Mouse (Mus musculus) small intestine, adult 2 months (tissue): Measurements from ENCODE around the gene Phlda3. TPM values are rescaled to one million over a fixed set of nuclear protein-coding genes. Genes with fewer than 3 reads are reported as not detected.

ENCODE experiments used
- H3K27ac ChIP-seq: fragments of 200-500 bp; 2 replicates; pipeline ENCODE4 v1.5.1; 2012; ENCODE audit warnings: low read depth, low read length, control low read depth, inconsistent platforms; ENCODE audit not compliant: insufficient read depth
- H3K27me3 ChIP-seq: fragments of 200-500 bp; 2 replicates; pipeline ENCODE4 v1.6.1; 2012; ENCODE audit warnings: mild to moderate bottlenecking, moderate library complexity, low read length, inconsistent platforms; ENCODE audit not compliant: control insufficient read depth, insufficient read depth
- H3K36me3 ChIP-seq: fragments of 200-500 bp; 2 replicates; pipeline ENCODE4 v1.6.1; 2012; ENCODE audit warnings: mild to moderate bottlenecking, low read length, control low read depth, inconsistent platforms; ENCODE audit not compliant: control insufficient read depth, insufficient read depth
- H3K4me1 ChIP-seq: fragments of 200-500 bp; 2 replicates; pipeline ENCODE4 v1.6.1; 2012; ENCODE audit warnings: low read length, inconsistent platforms, mixed read lengths; ENCODE audit not compliant: control insufficient read depth, insufficient read depth, insufficient read length
- H3K4me3 ChIP-seq: fragments of 200-500 bp; 2 replicates; pipeline ENCODE4 v1.5.1; 2012; ENCODE audit warnings: low read depth, mild to moderate bottlenecking, control low read depth, inconsistent platforms, low read length, moderate library complexity
- CTCF ChIP-seq: fragments of 200-500 bp; IDR thresholded peaks from 2 replicates; pipeline ENCODE4 v1.5.1; 2012; ENCODE audit warnings: low read depth, mild to moderate bottlenecking, control low read depth, inconsistent platforms, low read length, moderate library complexity, mixed read lengths; ENCODE audit not compliant: insufficient replicate concordance, insufficient read length; ENCODE audit errors: extremely low read depth
- POLR2A ChIP-seq: fragments of 200-500 bp; IDR thresholded peaks from 2 replicates; pipeline ENCODE4 v1.6.1; 2012; ENCODE audit warnings: low read depth, mild to moderate bottlenecking, control low read depth, inconsistent platforms, low read length, moderate library complexity
- WGBS: fragments of 180-500 bp; shearing (Covaris S2); methylation state at CpG from one replicate; pipeline ENCODE4 v1.1.7; 2018; 5-methylcytosine and 5-hydroxymethylcytosine counted together
- polyA plus RNA-seq: library from polyadenylated mRNA; depleted of rRNA; stranded (reverse); fragments of >200 nt; gene quantifications from 2 replicates; pipeline ENCODE4 v1.2.3, GENCODE M21; 2012

Gene Phlda3
- polyA plus RNA-seq, 1 experiment: 8.7 TPM

DNA sequence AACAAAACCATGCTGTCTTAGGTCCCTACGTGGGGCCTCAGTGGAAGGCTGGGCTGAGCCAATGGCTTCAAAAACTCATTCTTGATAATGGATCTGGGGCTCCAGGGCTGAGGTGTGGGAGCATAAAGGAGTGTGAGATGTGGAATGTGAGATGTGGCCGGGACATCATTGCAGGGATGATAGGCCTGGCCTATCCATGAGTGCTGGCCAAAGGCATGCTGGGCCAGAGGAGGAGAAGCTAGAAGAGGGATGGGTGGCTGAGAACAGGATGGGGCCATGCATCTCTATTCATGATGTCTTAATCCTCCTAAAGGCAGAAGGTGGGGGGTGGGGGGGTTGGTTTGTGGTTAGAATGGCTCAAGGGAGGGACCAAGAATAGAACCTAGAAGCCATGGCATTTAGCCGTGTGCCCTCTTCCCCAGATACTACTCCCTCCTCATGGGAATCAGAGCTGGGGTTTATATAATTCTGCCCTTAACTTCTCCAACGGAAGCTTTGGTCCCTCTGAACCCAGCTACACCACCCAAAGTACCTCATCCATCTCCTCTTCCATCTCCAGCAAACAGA is 1.5 kb downstream of the Phlda3 start:
- Histone ChIP-seq H3K36me3 (no peaks in the 10 kb centered on the region), H3K4me1 (peaks cover 12% of the 10 kb centered on the region), H3K27me3 (peaks cover 9% of the 10 kb centered on the region), H3K27ac (no peak overlapping the region), H3K4me3 (peak overlapping the region; percentile 69)
- 83% methylated on average over 4 of the region's 4 CpGs for WGBS
- no peak for TF ChIP-seq CTCF
- TF ChIP-seq POLR2A: no peak

DNA sequence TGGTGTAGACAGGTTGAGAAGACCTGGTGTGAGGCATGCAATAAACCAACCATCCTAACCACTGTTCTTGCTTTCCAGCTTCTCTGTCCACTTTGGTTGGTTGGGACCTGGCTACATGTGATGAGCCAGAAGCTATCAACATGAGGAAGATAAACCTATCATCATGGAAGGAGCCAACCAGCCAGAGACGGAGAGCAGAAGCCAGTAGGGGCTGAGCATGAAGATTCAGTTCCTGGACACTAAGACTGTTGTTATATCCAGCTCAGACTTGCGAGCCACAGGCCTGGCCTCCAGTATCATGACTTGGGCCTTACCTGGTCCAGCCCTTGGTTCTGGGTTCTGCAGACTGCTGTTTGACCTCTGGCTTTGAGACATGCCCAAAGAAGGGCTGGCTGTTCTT is 2.5 kb downstream of the Phlda3 start:
- 89% methylated on average over 2 of the region's 2 CpGs for whole genome bisulfite sequencing
- Histone ChIP-seq H3K27me3 (peaks cover 9% of the 10 kb centered on the region), H3K27ac (no peak overlapping the region), H3K4me1 (peaks cover 12% of the 10 kb centered on the region), H3K4me3 (no peak overlapping the region), H3K36me3 (no peaks in the 10 kb centered on the region)
- TF ChIP-seq CTCF (no peak), POLR2A (no peak)

DNA sequence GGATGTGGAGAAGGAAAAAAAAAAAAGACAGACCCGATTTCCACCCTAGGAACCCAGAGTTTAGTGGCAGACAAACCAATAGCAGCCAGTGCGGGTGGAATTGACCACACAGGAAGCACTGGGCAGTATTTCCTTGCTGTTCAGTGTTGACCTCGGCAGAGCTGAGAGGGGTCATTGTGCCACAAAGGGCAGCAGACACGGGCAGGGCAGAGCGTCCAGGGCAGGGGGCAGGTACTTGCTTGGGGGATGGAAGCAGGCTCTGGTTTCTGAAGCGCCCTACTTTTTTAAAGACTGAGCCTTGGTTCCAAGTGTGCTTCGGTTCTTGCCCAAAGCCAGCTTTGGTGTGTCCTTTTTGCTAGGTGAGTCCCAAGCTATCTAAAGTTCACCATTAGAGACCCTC is 4.3 kb downstream of the Phlda3 start:
- Histone ChIP-seq H3K4me3 (no peak overlapping the region), H3K36me3 (no peaks in the 10 kb centered on the region), H3K27ac (no peak overlapping the region), H3K4me1 (peaks cover 12% of the 10 kb centered on the region), H3K27me3 (peaks cover 9% of the 10 kb centered on the region)
- TF ChIP-seq CTCF: no peak
- TF ChIP-seq POLR2A: no peak
- WGBS: 76% methylated on average over 7 of the region's 7 CpGs

DNA sequence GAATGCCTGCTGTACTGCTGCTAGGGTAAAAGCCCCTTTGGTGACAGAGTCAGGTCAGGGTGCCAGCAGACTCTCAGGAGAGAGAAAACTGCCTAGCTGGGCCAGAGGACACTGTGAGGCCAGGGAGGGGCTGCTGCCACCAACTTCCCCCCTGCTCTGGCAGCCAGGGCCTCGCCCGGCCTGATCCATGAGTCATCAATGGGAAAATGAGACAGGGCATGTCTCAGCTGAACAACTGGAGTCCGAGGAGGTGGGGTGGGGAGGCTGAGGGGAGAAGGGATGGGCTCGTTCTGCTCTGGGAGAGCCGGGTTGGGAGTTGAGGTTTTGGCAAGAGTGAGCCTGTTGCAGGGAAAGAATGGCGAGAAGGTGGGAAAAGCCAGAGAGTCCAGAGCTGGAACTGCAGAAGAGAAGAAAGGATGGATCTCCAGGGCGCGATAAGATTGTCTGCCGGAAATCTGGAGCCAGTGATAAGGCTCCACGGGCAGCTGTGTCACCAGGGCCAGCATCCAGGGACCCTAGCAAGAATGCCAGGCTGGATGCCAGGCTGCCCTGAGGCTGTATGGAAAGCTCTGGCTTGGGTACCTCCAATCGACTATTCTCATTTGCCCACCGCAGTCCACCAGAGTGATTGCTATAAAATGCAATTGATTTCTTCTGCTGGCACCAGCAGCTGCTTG is 5.1 kb downstream of the Phlda3 start:
- TF ChIP-seq POLR2A (no peak), CTCF (no peak)
- H3K4me1 ChIP-seq: peaks cover 11% of the 10 kb centered on the region
- no peaks in the 10 kb centered on the region for H3K36me3 ChIP-seq
- no peak overlapping the region for H3K4me3 ChIP-seq
- H3K27me3 ChIP-seq: peaks cover 5% of the 10 kb centered on the region
- no peak overlapping the region for H3K27ac ChIP-seq
- WGBS: 23% methylated on average over 12 of the region's 12 CpGs

DNA sequence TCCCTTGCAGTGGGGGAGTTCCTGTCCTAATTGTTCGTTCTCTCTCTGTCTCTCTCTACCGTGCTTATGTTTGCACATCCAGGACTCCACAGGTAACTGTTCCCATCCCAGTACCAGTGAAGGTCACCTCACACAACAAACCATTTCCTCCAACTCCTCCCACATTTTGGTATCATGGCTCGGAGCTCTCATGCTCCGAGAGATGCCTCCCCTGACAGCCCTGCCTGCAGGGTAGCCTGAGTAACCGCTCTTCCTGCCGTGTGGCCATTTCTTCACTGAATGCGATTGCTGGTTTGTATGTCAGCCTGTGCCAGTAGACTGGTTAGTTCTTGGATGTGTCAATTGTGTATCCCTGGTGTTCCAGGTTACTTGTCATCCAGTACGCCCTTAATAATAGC is 5.7 kb downstream of the Phlda3 start:
- H3K27me3 ChIP-seq: no peaks in the 10 kb centered on the region
- TF ChIP-seq POLR2A: no peak
- WGBS: 74% methylated on average over 8 of the region's 8 CpGs
- no peaks in the 10 kb centered on the region for H3K36me3 ChIP-seq
- peaks cover 5% of the 10 kb centered on the region for H3K4me1 ChIP-seq
- no peak overlapping the region for H3K4me3 ChIP-seq
- H3K27ac ChIP-seq: no peak overlapping the region

DNA sequence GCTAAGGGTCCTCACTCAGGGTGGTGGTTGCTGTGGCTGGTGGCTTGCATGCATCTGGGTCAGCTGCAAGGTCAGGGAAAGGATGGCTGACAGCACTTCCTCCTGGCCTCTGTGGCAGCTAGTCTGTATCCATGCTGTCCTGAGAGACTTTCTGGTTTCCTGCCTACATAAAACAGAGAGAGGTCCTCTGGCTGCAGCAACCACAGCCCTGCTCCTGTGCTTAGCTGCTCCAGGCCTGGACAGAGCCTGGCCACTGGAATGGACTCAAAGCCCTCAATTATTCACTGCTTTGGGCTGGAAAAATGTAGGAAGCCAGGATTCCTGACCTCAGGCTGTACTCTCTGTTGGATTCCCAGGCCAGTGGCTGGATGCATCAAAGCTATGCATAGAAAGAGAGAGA is 10.7 kb downstream of the Phlda3 start:
- Histone ChIP-seq H3K27me3 (no peaks in the 10 kb centered on the region), H3K36me3 (no peaks in the 10 kb centered on the region), H3K4me3 (no peak overlapping the region), H3K27ac (no peak overlapping the region), H3K4me1 (peaks cover 5% of the 10 kb centered on the region)
- TF ChIP-seq CTCF: no peak
- TF ChIP-seq POLR2A: no peak

DNA sequence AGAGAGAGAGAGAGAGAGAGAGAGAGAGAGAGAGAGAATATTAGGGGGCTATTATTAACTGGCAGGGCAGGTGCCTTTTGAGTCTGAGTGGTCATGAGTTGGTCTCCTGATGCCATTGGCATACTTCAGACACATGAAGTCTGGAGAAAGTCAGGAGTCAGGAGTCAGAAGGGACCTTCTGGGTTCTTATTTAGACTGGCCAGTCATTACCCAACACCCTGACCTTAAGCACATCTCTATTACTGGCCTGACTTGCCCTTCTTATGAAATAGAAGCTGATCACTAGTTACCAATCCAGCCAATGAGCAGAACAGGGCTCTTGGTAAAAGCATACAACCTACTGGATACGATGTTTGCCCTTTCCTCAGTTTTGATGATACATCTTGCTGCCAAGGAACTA is 11.1 kb downstream of the Phlda3 start:
- H3K27me3 ChIP-seq: no peaks in the 10 kb centered on the region
- no peaks in the 10 kb centered on the region for H3K36me3 ChIP-seq
- no peak overlapping the region for H3K4me3 ChIP-seq
- peaks cover 5% of the 10 kb centered on the region for H3K4me1 ChIP-seq
- 98% methylated on average over 1 of the region's 1 CpGs for WGBS
- H3K27ac ChIP-seq: no peak overlapping the region
- TF ChIP-seq CTCF (no peak), POLR2A (no peak)
